Mouse (Mus musculus) effector memory CD4-positive, alpha-beta T cell, adult 5 months (primary cell): ENCODE results near the gene Fkbp5. TPM values are rescaled to one million over a fixed set of nuclear protein-coding genes. Genes with fewer than 3 reads are reported as not detected.

Source experiments
- polyA plus RNA-seq: library from polyadenylated mRNA; unstranded; fragments of 100-300 nt; shearing (Covaris generic); gene quantifications from one replicate; pipeline ENCODE4 v1.2.1, GENCODE M21; 2017

Fkbp5 gene
- polyA plus RNA-seq: 84.8 TPM

GRCm38 (mm10) chr17:28517441-28517955, at the start of gene Fkbp5:
Fkbp5 (minus strand) TSS chr17:28517527.

GRCm38 (mm10) chr17:28560598-28560997, 43.3 kb upstream of the Fkbp5 start, which contains the start of gene Clps:
Clps (minus strand) TSS chr17:28560766.

GRCm38 (mm10) chr17:28549111-28549510, 31.8 kb upstream of the Fkbp5 start, which contains the start of gene Clpsl2:
Clpsl2 (plus strand) TSS chr17:28549411.

GRCm38 (mm10) chr17:28530506-28530905, 13.2 kb upstream of the Fkbp5 start, which contains the start of gene Armc12:
Armc12 (plus strand) TSS chr17:28530806.

GRCm38 (mm10) chr17:28365122-28365521, 152.2 kb downstream of the Fkbp5 start, which contains the start of gene Tulp1:
Tulp1 (minus strand) TSS chr17:28365222.

GRCm38 (mm10) chr17:28350466-28351352, 166.6 kb downstream of the Fkbp5 start, which contains the start of gene Tead3:
Tead3 (minus strand) TSS chr17:28350817.

Other genes with a start within 250 kb of the Fkbp5 start
- gene Fance, start 204.0 kb downstream of the Fkbp5 start, polyA plus RNA-seq: 25.4 TPM
- gene Rpl10a, start 189.1 kb downstream of the Fkbp5 start, polyA plus RNA-seq: 349 TPM
- not detected for gene Tead3, start 166.7 kb downstream of the Fkbp5 start, polyA plus RNA-seq
- not detected for gene Tulp1, start 152.3 kb downstream of the Fkbp5 start, polyA plus RNA-seq
- not detected for gene Armc12, start 13.3 kb upstream of the Fkbp5 start, polyA plus RNA-seq
- not detected for gene Clpsl2, start 31.9 kb upstream of the Fkbp5 start, polyA plus RNA-seq
- gene Clps, start 43.2 kb upstream of the Fkbp5 start, polyA plus RNA-seq: not detected
- 0.26 TPM for gene Lhfpl5, start 58.1 kb upstream of the Fkbp5 start, polyA plus RNA-seq
- 255 TPM for gene Srpk1, start 105.2 kb upstream of the Fkbp5 start, polyA plus RNA-seq
- not detected for gene Slc26a8, start 172.7 kb upstream of the Fkbp5 start, polyA plus RNA-seq
- gene Mapk14, start 173.8 kb upstream of the Fkbp5 start, polyA plus RNA-seq: 123 TPM
- gene AC170998.1, start 208.6 kb upstream of the Fkbp5 start, polyA plus RNA-seq: 7.7 TPM